Mouse (Mus musculus) heart, embryonic 14.5 days (tissue): ENCODE results near the gene Tepp. TPM values are rescaled to one million over a fixed set of nuclear protein-coding genes. Genes with fewer than 3 reads are reported as not detected.

Experiments used
- ATAC-seq: fragments of 200-750 bp; cut with Nextera tagmentation; 2 replicates; pipeline ENCODE4 v1.8.0; 2017; ENCODE audit warnings: low read depth, moderate TSS enrichment; ENCODE audit not compliant: insufficient number of reproducible peaks, insufficient read depth, low FRiP score
- H3K27ac ChIP-seq, 2 experiments: fragments of 200-500 bp in 1 of 2; fragments of 300-500 bp in 1 of 2; sonication (generic) in 1 of 2; replicated peaks in 1 of 2; 2 replicates each; pipeline ENCODE4 v1.5.1; 2012 to 2014; ENCODE audit warnings: low read depth in 2 of 2, low read length in 2 of 2, control low read depth in 1 of 2, mild to moderate bottlenecking in 1 of 2, mixed read lengths in 1 of 2; ENCODE audit not compliant: control insufficient read depth in 1 of 2, insufficient read depth in 1 of 2
- H3K27me3 ChIP-seq: fragments of 300-500 bp; sonication (generic); 2 replicates; pipeline ENCODE4 v1.6.1; 2014; ENCODE audit warnings: mild to moderate bottlenecking, low read length, control low read depth; ENCODE audit not compliant: control insufficient read depth, insufficient read depth
- H3K36me3 ChIP-seq: fragments of 300-500 bp; sonication (generic); 2 replicates; pipeline ENCODE4 v1.6.1; 2014; ENCODE audit warnings: mild to moderate bottlenecking, control low read depth, low read length, mixed read lengths; ENCODE audit not compliant: control insufficient read depth, insufficient read depth
- H3K4me1 ChIP-seq, 2 experiments: fragments of 200-500 bp in 1 of 2; fragments of 300-500 bp in 1 of 2; sonication (generic) in 1 of 2; 2 replicates each; pipeline ENCODE4 v1.6.1; 2012 to 2014; ENCODE audit warnings: low read length in 2 of 2, control low read depth in 1 of 2, mixed read lengths in 1 of 2; ENCODE audit not compliant: control insufficient read depth in 2 of 2, insufficient read depth in 2 of 2
- H3K4me2 ChIP-seq: fragments of 300-500 bp; sonication (generic); 2 replicates; pipeline ENCODE4 v1.6.1; 2014; ENCODE audit warnings: mild to moderate bottlenecking, low read length
- H3K4me3 ChIP-seq, 2 experiments: fragments of 200-500 bp in 1 of 2; fragments of 300-500 bp in 1 of 2; sonication (generic) in 1 of 2; 2 replicates each; pipeline ENCODE4 v1.5.1; 2012 to 2014; ENCODE audit warnings: low read length in 2 of 2, mild to moderate bottlenecking in 2 of 2, control low read depth in 1 of 2, low read depth in 1 of 2, moderate library complexity in 1 of 2; ENCODE audit not compliant: control insufficient read depth in 1 of 2, insufficient read depth in 1 of 2
- H3K9ac ChIP-seq: fragments of 300-500 bp; sonication (generic); 2 replicates; pipeline ENCODE4 v1.6.1; 2014; ENCODE audit warnings: mild to moderate bottlenecking, low read length
- H3K9me3 ChIP-seq: fragments of 300-500 bp; sonication (generic); 2 replicates; pipeline ENCODE4 v1.6.1; 2016; ENCODE audit warnings: low read length, control low read depth; ENCODE audit not compliant: control insufficient read depth
- WGBS: fragments of 180-500 bp; shearing (Covaris S2); extraction: QIAGEN DNeasy Blood & Tissue Kit; methylation state at CpG from one replicate; pipeline ENCODE4 v1.1.7; 2014; 5-methylcytosine and 5-hydroxymethylcytosine counted together
- polyA plus RNA-seq: library from polyadenylated mRNA; unstranded; fragments of >200 nt; fragmentation: Nextera tagmentation; extraction: Ambion mirVana; gene quantifications from 2 replicates; pipeline ENCODE4 v1.2.1, GENCODE M21; 2014

Tepp gene
- polyA plus RNA-seq, 1 experiment from 2014 or later: not detected

DNA sequence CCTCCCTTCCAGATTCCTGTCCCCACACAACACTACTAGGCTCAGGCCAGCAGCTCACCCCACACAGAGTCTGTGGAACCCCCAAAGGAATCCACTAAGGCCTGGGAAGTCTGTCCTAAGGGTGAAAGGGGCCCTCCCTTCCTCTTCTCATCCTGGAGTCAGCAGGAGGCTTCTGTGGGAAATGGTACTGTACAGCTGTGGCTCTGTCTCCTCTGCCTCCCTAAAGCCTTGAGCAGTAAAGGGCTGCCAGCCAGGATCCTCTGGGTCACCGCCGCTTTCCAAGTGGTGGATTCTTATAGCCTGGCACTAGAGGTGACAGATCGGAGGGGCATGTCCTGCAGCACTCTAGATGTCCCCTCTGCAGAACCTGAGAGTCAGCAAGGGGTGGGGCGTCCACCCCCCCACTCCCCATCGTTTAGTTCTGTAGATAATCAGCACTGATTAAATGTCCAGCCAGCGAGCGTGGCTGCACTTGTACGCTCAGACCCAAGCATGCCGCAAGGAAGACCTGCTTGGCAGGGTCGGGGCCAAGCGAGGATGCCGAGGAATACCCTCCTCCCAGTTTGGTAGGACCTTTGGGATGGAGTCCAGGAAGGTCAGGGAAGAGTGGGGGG lies 63.1 kb downstream of the Tepp start:
- no peak overlapping the region for H3K4me2 ChIP-seq
- H3K9ac ChIP-seq: peak overlapping the region; percentile 25; the same call in 1 of the 2 replicates
- peak overlapping the region in 1 of 2 experiments; percentile 41; a peak in 2 of 4 replicates for H3K27ac ChIP-seq
- no peaks in the 10 kb centered on the region for H3K9me3 ChIP-seq
- no peak overlapping the region for H3K4me3 ChIP-seq
- peaks cover 71% of the 10 kb centered on the region for H3K36me3 ChIP-seq
- H3K4me1 ChIP-seq: peaks cover 26 to 56% of the 10 kb centered on the region in 2 experiments
- H3K27me3 ChIP-seq: no peaks in the 10 kb centered on the region
- WGBS: 52% methylated on average over 12 of the region's 12 CpGs
- ATAC-seq: no peak

DNA sequence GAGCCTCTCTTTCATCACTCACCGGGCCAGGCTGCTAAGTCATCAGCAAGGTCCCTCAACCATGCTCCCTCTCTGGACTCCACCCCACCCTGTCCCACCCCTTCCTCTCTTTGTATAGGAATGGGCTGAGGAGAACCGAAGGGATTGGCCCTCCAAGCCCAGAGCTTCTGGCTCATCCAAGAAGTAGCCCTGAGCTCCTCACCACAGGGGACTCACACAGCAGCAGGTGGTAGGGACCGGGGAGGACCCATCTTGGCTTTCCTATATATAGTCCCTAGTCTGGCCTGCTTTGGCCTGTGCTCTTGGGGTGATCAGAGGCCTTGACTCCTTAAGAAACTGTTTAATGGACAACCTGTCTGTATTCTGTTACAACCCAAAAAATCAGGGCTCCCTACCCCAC lies 64.1 kb downstream of the Tepp start:
- Histone ChIP-seq H3K4me3 (no peak overlapping the region), H3K27ac (no peak overlapping the region), H3K9me3 (no peaks in the 10 kb centered on the region), H3K4me2 (no peak overlapping the region), H3K9ac (no peak overlapping the region), H3K4me1 (peaks cover 26 to 53% of the 10 kb centered on the region in 2 experiments), H3K36me3 (peaks cover 61% of the 10 kb centered on the region), H3K27me3 (no peaks in the 10 kb centered on the region)
- ATAC-seq: no peak
- 66% methylated on average over 3 of the region's 3 CpGs for WGBS

DNA sequence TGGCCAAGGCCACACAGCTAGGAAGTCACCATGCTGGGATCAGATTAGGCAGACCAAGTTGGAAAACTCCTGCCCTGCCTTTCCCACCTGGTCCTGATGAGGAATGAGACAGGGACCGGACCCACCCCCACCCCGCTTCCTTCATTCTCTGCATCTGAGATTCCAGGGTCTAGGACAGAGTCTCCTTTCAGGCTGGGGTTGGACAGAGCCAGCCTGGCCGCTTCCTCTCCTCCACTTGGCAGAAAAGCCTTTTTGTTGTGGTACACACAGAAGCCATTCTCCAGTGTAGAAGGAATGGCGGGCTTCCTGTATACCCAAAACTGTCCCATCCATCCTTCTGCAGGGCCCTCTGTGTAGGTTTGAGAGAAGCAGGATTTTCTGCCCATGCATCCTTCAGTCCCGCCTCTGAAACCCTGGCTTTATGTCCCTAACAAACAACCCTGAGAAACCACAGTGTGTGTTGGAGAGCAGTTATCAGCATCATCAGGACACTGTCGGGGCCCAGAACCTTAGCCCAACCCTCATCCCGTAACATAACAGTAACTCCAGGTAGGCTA lies 65.1 kb downstream of the Tepp start:
- H3K4me3 ChIP-seq: no peak overlapping the region
- no peak for ATAC-seq
- WGBS: 74% methylated on average over 7 of the region's 7 CpGs
- H3K27ac ChIP-seq: peak overlapping the region in 1 of 2 experiments; percentile 14; a peak in 1 of 4 replicates
- peaks cover 51% of the 10 kb centered on the region for H3K36me3 ChIP-seq
- peaks cover 26 to 46% of the 10 kb centered on the region in 2 experiments for H3K4me1 ChIP-seq
- no peak overlapping the region for H3K4me2 ChIP-seq
- no peaks in the 10 kb centered on the region for H3K9me3 ChIP-seq
- H3K9ac ChIP-seq: no peak overlapping the region
- no peaks in the 10 kb centered on the region for H3K27me3 ChIP-seq

Other genes starting within 250 kb of the Tepp start
- 15.0 and 15.2 TPM in 2 replicates for gene Katnb1, start 229.4 kb upstream of the Tepp start, polyA plus RNA-seq
- 8.7 and 9.3 TPM in 2 replicates for gene Kifc3, start 107.8 kb upstream of the Tepp start, polyA plus RNA-seq
- 0.71 and 1.00 TPM in 2 replicates for gene Cngb1, start 4.0 kb upstream of the Tepp start, polyA plus RNA-seq
- 5.2 and 5.3 TPM in 2 replicates for gene Zfp319, start 21.4 kb downstream of the Tepp start, polyA plus RNA-seq
- 24.9 and 26.1 TPM in 2 replicates for gene Usb1, start 21.7 kb downstream of the Tepp start, polyA plus RNA-seq
- 49.7 and 58.5 TPM in 2 replicates for gene Mmp15, start 41.7 kb downstream of the Tepp start, polyA plus RNA-seq
- 184 and 195 TPM in 2 replicates for gene Cfap20, start 124.3 kb downstream of the Tepp start, polyA plus RNA-seq
- gene Csnk2a2, start 179.5 kb downstream of the Tepp start, polyA plus RNA-seq: 16.7 and 17.4 TPM in 2 replicates
- 2.4 and 2.8 TPM in 2 replicates for gene Ccdc113, start 223.5 kb downstream of the Tepp start, polyA plus RNA-seq